Mouse (Mus musculus) gastrocnemius, adult 2 months (tissue): Measurements from ENCODE around the gene Arhgap35. TPM values are rescaled to one million over a fixed set of nuclear protein-coding genes. Genes with fewer than 3 reads are reported as not detected.
A peak's percentile ranks its signal among the peaks of the same experiment; 100 is the strongest.
"Not testable (repeated sequence)": the region's sequence is repeated elsewhere in the genome, so short reads cannot be mapped to it uniquely, and the experiment has no call there.

Source experiments
- DNase-seq: peaks from one replicate; pipeline ENCODE4 v3.0.0; 2022
- H3K27ac ChIP-seq: fragments of 200-600 bp; 2 replicates; pipeline ENCODE4 v1.8.1; 2022; ENCODE audit warnings: mild to moderate bottlenecking
- H3K4me3 ChIP-seq: fragments of 200-600 bp; 2 replicates; pipeline ENCODE4 v1.8.1; 2022; ENCODE audit warnings: mild to moderate bottlenecking, moderate library complexity
- CTCF ChIP-seq: fragments of 200-600 bp; IDR thresholded peaks from 2 replicates; pipeline ENCODE4 v1.8.1; 2022; ENCODE audit warnings: antibody characterized with exemption, mild to moderate bottlenecking, moderate library complexity
- intact Hi-C: fragments of 180-260 bp; cut with DNase I; formaldehyde crosslinking; loops from one replicate; pipeline ENCODE4 v1.15.1; 2025
- long read RNA-seq, 2 experiments: library from polyadenylated mRNA; stranded (forward); transcript quantifications; one replicate each; pipeline ENCODE4 v2.0.0; 2021
- total RNA-seq, 2 experiments: library from RNA; stranded (reverse); gene quantifications; 2 replicates each; pipeline ENCODE4 v1.2.3; 2021

Gene Arhgap35
- 10 to 100 TPM; 19.3 to 20.6 TPM for total RNA-seq
- long read RNA-seq, experiment 1, partial matches to known transcripts = 1 of 7 reads
- long read RNA-seq, experiment 1, other reads (novel, unspliced or antisense) = 6 of 7 reads
- long read RNA-seq, experiment 2, partial matches to known transcripts = 0 of 4 reads
- long read RNA-seq, experiment 2, other reads (novel, unspliced or antisense) = 4 of 4 reads

GRCm38 (mm10) chr7:16614888-16615715 lies at the start of gene Arhgap35:
Gene Arhgap35 (minus strand): TSS chr7:16614993.
- peak; percentile 100 for DNase-seq
- no peak for TF ChIP-seq CTCF
- intact Hi-C loops = loop anchor here (5.0 kb wide), 4 partner anchors 93 to 318 kb away; no protein-coding TSS in a partner anchor
- peak within 1 kb of the TSS; percentile 98 for H3K4me3 ChIP-seq
- peak within 1 kb of the TSS; percentile 100 for H3K27ac ChIP-seq

- Histone ChIP-seq H3K4me3 (no peak overlapping the region), H3K27ac (no peak overlapping the region)
- no peak for TF ChIP-seq CTCF
- intact Hi-C loops = no loop called here
- no peak for DNase-seq
Observed at GRCm38 (mm10) chr7:16644260-16644659, 29.5 kb upstream of the Arhgap35 start.

- DNase-seq, H3K4me3 ChIP-seq, H3K27ac ChIP-seq, intact Hi-C loops: not testable (repeated sequence)
Observed at GRCm38 (mm10) chr7:16643106-16643505, 28.3 kb upstream of the Arhgap35 start.

- intact Hi-C loops = no loop called here
- peak overlapping the region; percentile 57 for H3K27ac ChIP-seq
- H3K4me3 ChIP-seq = no peak overlapping the region
- TF ChIP-seq CTCF = no peak
- peak; percentile 94 for DNase-seq
Observed at GRCm38 (mm10) chr7:16639028-16639427, 24.2 kb upstream of the Arhgap35 start.

GRCm38 (mm10) chr7:16635116-16635515 lies 20.3 kb upstream of the Arhgap35 start:
- TF ChIP-seq CTCF = no peak
- peak; percentile 77 for DNase-seq
- intact Hi-C loops = no loop called here
- Histone ChIP-seq H3K4me3 (no peak overlapping the region), H3K27ac (peak overlapping the region; percentile 88)

- DNase-seq, H3K27ac ChIP-seq, intact Hi-C loops, H3K4me3 ChIP-seq: not testable (repeated sequence)
Observed at GRCm38 (mm10) chr7:16633913-16634312, 19.1 kb upstream of the Arhgap35 start.

GRCm38 (mm10) chr7:16631932-16632331 lies 17.1 kb upstream of the Arhgap35 start:
- Histone ChIP-seq H3K27ac (no peak overlapping the region), H3K4me3 (no peak overlapping the region)
- no peak for DNase-seq
- peak; percentile 23; the same call in 1 of the 2 replicates for TF ChIP-seq CTCF
- intact Hi-C loops = no loop called here

GRCm38 (mm10) chr7:16631025-16631424 lies 16.2 kb upstream of the Arhgap35 start:
- no peak for TF ChIP-seq CTCF
- no peak for DNase-seq
- Histone ChIP-seq H3K4me3 (no peak overlapping the region), H3K27ac (no peak overlapping the region)
- intact Hi-C loops = no loop called here

- Histone ChIP-seq H3K4me3 (no peak overlapping the region), H3K27ac (no peak overlapping the region)
- intact Hi-C loops = loop anchor here (1.0 kb wide), 1 partner anchor 66 kb away; no protein-coding TSS in a partner anchor
- TF ChIP-seq CTCF = peak; percentile 84
- DNase-seq = no peak
Observed at GRCm38 (mm10) chr7:16629598-16630296, 15.0 kb upstream of the Arhgap35 start.

- Histone ChIP-seq H3K27ac (no peak overlapping the region), H3K4me3 (no peak overlapping the region)
- TF ChIP-seq CTCF = peak; percentile 91
- intact Hi-C loops = loop anchor here (1.0 kb wide), 1 partner anchor 100 kb away; no protein-coding TSS in a partner anchor
- DNase-seq = peak; percentile 59
Observed at GRCm38 (mm10) chr7:16628096-16628771, 13.4 kb upstream of the Arhgap35 start.

GRCm38 (mm10) chr7:16623687-16624086 lies 8.9 kb upstream of the Arhgap35 start:
- no peak for TF ChIP-seq CTCF
- H3K4me3 ChIP-seq = no peak overlapping the region
- intact Hi-C loops = no loop called here
- no peak for DNase-seq
- no peak overlapping the region for H3K27ac ChIP-seq

GRCm38 (mm10) chr7:16623131-16623530 lies 8.3 kb upstream of the Arhgap35 start:
- no peak overlapping the region for H3K4me3 ChIP-seq
- no peak for DNase-seq
- no peak overlapping the region for H3K27ac ChIP-seq
- TF ChIP-seq CTCF = no peak
- intact Hi-C loops = no loop called here
